Mouse (Mus musculus) liver, embryonic 12.5 days (tissue): ENCODE measurements at regions not wholly inside any gene's neighbourhood (a gene's known extent, or its start where the extent isn't known, plus 50 kb on each side); places are given as distances from the start of the nearest gene placed in this dataset.

Experiments used
- ATAC-seq: fragments of 200-750 bp; cut with Nextera tagmentation; 2 replicates; pipeline ENCODE4 v1.8.0; 2017; ENCODE audit warnings: moderate number of reproducible peaks, mild to moderate bottlenecking, moderate library complexity
- H3K27ac ChIP-seq: fragments of 300-500 bp; sonication (generic); 2 replicates; pipeline ENCODE4 v1.5.1; 2016; ENCODE audit warnings: mild to moderate bottlenecking
- H3K27me3 ChIP-seq: fragments of 300-500 bp; sonication (generic); replicated peaks from 2 replicates; pipeline ENCODE4 v1.6.1; 2016; ENCODE audit warnings: mild to moderate bottlenecking, moderate library complexity
- H3K36me3 ChIP-seq: fragments of 300-500 bp; sonication (generic); 2 replicates; pipeline ENCODE4 v1.6.1; 2016; ENCODE audit warnings: mild to moderate bottlenecking, moderate library complexity
- H3K4me1 ChIP-seq: fragments of 300-500 bp; sonication (generic); 2 replicates; pipeline ENCODE4 v1.6.1; 2016
- H3K4me2 ChIP-seq: fragments of 300-500 bp; sonication (generic); 2 replicates; pipeline ENCODE4 v1.6.1; 2016; ENCODE audit warnings: mild to moderate bottlenecking, moderate library complexity
- H3K4me3 ChIP-seq: fragments of 300-500 bp; sonication (generic); 2 replicates; pipeline ENCODE4 v1.5.1; 2016; ENCODE audit warnings: mild to moderate bottlenecking, moderate library complexity
- H3K9ac ChIP-seq: fragments of 300-500 bp; sonication (generic); 2 replicates; pipeline ENCODE4 v1.6.1; 2016; ENCODE audit warnings: mild to moderate bottlenecking, moderate library complexity
- H3K9me3 ChIP-seq: fragments of 300-500 bp; sonication (generic); replicated peaks from 2 replicates; pipeline ENCODE4 v1.6.1; 2016; ENCODE audit warnings: mild to moderate bottlenecking, moderate library complexity
- WGBS: fragments of 180-500 bp; shearing (Covaris S2); methylation state at CpG from one replicate; pipeline ENCODE4 v1.1.7; 2016; ENCODE audit not compliant: insufficient replicate concordance; 5-methylcytosine and 5-hydroxymethylcytosine counted together

DNA sequence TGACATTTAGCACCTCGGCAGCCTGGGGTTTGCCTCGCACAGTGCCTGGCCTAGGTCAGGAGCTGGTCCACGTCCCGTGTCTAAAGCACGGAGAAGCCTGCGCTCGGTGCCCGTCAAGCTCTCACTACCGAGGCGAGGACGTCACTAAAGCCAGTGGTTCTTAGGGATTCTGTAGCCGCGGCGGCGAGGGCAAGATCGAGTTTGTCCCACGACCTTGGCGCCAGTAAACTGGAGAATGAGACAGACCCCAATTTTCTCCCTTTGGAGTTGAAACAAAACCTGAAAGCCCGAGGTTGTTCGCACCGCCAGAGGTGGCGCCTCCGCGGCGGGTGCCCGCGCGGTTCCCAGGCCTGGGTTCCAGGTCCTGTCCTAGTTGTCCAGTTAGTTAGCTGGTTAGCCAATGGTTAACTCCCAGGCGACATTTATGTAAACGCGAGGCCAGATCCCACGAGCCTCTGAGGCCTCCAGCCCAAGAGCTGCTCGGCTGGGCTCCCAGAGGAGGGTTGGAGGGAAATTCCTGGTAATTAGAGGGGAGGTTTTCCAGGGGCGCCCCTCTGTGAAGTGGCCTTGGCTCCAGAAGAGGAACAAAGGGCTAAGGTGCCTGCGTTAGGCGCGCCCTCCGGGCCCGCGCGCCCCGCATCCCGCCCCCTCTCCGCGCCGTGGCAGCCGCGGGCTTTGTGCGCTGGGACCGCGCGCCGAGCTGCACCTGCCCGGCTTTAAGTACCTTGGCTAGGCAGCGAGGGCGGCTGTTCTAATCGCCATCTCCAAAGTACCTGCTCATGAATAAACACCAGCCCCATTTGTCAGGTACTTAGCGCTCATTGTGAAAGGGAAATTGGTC lies 74.0 kb downstream of the Rhcg start:
- Histone ChIP-seq H3K4me1 (no peaks in the 10 kb centered on the region), H3K36me3 (no peaks in the 10 kb centered on the region), H3K27me3 (peaks cover 100% of the 10 kb centered on the region), H3K4me3 (no peak overlapping the region), H3K9me3 (no peaks in the 10 kb centered on the region), H3K9ac (no peak overlapping the region), H3K4me2 (no peak overlapping the region), H3K27ac (no peak overlapping the region)
- WGBS = 4% methylated on average over 58 of the region's 58 CpGs
- no peak for ATAC-seq

DNA sequence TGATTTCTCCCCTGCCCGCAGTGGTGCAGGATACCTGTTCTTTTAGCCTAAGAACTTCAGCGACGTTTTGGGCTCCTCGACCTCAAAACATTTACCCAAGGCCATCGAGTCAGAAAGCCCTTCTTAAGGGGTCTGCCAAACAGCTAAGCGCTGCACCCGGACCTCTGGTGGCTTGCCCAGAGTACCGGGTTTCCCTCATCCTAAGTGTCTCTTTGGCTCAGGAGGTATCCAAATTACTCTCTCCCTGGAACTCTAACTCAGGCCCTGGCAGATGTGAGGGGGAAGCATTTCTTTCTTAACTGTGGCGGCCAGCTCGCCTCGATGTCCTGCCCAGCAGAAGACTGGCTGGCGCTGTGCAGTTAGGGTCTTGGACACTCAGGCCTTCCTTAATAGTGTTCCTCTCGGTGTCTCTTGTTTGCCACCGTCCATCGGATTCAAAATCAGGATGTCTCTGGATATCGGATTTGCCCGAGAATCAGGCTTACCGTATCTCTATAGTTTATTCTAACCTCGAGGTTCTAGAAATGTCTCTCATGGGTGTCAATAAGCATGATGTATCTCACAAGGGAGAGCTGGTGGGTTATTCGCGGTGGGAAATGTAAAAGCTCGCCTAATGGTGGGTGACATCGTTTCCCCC lies 75.0 kb downstream of the Rhcg start:
- ATAC-seq = no peak
- no peak overlapping the region for H3K9ac ChIP-seq
- H3K36me3 ChIP-seq = no peaks in the 10 kb centered on the region
- H3K27me3 ChIP-seq = peaks cover 100% of the 10 kb centered on the region
- no peaks in the 10 kb centered on the region for H3K9me3 ChIP-seq
- no peaks in the 10 kb centered on the region for H3K4me1 ChIP-seq
- H3K4me2 ChIP-seq = no peak overlapping the region
- no peak overlapping the region for H3K27ac ChIP-seq
- 4% methylated on average over 23 of the region's 23 CpGs for WGBS
- H3K4me3 ChIP-seq = no peak overlapping the region

DNA sequence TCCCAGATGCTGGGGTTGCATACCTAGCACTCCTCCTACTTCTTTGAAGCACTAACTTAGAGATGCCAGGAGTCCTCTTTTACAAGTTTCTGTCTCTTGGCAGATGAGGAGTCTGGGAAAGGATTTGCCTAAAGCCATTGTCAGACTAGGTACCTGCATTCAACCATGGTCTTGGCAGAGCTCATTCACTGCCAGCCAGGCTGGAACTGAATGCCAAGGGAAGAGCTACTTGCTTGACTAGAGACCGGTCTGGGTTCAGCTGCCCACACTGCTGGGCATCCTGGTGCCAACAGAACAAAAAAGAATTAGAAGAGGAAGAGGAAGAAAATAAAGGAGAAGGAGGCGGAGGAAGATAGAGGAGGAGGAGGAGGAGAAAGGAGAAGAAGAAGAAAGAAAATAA lies 74.1 kb upstream of the Polg start:
- WGBS = 21% methylated on average over 2 of the region's 2 CpGs
- H3K27me3 ChIP-seq = peaks cover 100% of the 10 kb centered on the region
- H3K9ac ChIP-seq = no peak overlapping the region
- H3K9me3 ChIP-seq = no peaks in the 10 kb centered on the region
- no peak for ATAC-seq
- H3K4me1 ChIP-seq = peaks cover 5% of the 10 kb centered on the region
- H3K27ac ChIP-seq = no peak overlapping the region
- H3K36me3 ChIP-seq = no peaks in the 10 kb centered on the region
- H3K4me2 ChIP-seq = no peak overlapping the region
- no peak overlapping the region for H3K4me3 ChIP-seq

DNA sequence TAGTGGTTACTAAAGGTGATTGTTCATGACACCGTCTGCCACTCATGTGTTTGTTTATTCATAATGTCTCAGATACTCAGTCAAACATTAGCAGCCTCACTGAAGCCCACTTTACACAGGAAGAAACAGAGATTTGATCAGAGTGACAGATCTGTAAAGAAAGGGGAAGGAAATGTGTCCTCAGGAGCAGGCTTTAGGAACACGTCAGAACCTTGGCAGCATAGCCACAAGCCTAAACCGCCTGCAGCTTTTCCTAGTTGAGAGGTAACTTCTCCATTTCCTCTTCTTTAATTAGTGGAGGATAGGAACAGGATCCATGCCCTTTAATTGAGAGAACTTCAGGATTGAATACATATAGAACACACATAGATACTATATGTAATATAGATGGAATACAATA lies 73.3 kb upstream of the Polg start:
- Histone ChIP-seq H3K36me3 (no peaks in the 10 kb centered on the region), H3K4me1 (peaks cover 5% of the 10 kb centered on the region), H3K27me3 (peaks cover 100% of the 10 kb centered on the region), H3K4me3 (no peak overlapping the region), H3K4me2 (no peak overlapping the region), H3K9me3 (no peaks in the 10 kb centered on the region), H3K27ac (no peak overlapping the region), H3K9ac (no peak overlapping the region)
- 0% methylated on average over 3 of the region's 3 CpGs for WGBS
- ATAC-seq = no peak

DNA sequence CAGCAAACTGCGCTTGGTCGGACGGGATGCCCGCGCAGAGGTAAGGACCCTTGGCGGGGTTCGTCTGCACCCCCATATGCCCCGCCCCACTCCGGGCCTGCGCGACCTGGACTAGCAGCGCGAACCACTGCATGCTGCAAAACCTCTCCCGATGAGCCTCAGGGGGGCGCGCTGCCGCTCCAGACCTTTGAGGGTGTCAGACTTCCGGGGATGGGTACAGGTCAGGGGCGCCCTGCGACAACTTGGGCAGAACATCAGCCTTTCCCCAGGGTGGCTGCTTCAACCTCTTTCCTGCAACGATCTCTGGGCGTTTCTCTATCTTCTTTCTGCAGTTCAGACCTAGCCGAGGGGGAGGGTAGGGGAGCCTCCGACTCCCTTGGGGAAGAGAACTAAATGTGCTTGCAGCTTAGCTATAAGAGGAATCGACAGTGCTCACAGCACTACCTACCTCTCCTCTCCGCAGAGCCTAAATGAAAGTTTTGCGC lies 70.0 kb upstream of the Polg start:
- Histone ChIP-seq H3K4me2 (peak overlapping the region; percentile 52), H3K9ac (no peak overlapping the region), H3K27me3 (peaks cover 100% of the 10 kb centered on the region), H3K9me3 (no peaks in the 10 kb centered on the region), H3K36me3 (no peaks in the 10 kb centered on the region), H3K4me3 (peak overlapping the region; percentile 30), H3K4me1 (peaks cover 5% of the 10 kb centered on the region), H3K27ac (no peak overlapping the region)
- ATAC-seq = no peak
- 4% methylated on average over 27 of the region's 27 CpGs for WGBS

DNA sequence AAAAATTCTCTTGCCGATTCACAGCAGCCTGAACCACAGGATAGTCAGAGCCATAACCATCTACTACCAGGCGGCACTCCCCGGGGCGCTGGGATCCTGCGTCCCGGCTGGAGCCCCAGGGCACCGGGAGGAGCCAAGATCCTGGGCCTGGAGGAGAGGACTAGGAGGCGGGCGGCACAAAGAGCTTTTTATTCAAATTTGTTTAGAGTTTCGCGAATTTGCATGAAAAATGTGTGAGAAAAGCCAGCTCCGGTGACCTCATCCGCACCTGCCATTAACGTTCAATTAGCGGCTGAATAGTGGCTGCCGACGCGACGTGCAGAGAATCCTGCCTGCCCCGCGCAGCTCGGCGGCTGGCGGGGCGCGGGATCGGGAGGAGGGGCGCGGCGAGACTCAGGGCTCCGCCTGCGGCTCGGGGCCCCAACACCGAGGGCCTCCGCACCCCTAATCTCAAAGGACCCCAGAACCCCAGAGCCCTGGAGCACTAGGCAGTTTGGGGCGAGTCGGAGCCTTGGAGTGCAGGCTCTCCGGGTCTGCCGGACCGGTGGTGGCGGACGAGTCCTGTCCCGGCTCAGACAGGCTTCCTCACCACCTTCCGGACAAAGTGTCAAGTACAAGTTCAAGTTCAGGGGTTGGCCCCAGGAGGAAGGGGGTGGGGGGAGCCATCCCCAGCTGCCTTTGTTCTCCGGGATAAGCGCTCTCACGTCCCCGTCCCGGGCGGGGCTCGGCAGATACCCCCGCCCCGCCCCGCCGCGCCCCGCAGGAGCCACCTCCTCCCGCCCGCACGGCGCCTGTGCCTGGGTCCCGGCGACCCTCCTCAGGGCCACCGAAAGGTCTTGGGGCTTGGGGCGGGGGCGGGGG lies 69.3 kb upstream of the Polg start:
- ATAC-seq = no peak
- Histone ChIP-seq H3K4me1 (peaks cover 5% of the 10 kb centered on the region), H3K27me3 (peaks cover 100% of the 10 kb centered on the region), H3K27ac (no peak overlapping the region), H3K4me2 (peak overlapping the region; percentile 52), H3K4me3 (peak overlapping the region; percentile 30), H3K9ac (no peak overlapping the region), H3K9me3 (no peaks in the 10 kb centered on the region), H3K36me3 (no peaks in the 10 kb centered on the region)
- 3% methylated on average over 64 of the region's 66 CpGs for WGBS

DNA sequence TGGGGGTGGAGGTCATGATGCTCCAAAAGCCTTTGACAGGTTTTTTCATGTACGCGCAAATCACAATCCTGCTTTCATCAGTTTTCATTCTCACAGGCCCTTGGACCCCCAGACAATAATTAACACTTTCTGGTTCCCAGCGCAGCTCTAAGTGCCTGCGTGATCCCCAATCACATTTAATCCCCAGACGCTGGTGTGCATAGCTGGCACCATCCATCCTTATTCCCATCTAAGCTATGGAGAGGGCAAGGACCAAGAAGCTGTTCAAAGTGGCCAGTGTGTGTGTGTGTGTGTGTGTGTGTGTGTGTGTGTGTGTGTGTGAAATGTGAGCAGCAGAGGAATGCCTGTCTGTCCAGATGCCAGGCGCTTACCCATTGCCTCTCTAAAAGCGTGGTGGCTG lies 68.7 kb upstream of the Polg start:
- H3K27ac ChIP-seq = no peak overlapping the region
- H3K9ac ChIP-seq = no peak overlapping the region
- WGBS = 11% methylated on average over 7 of the region's 7 CpGs
- H3K4me3 ChIP-seq = no peak overlapping the region
- H3K4me2 ChIP-seq = no peak overlapping the region
- ATAC-seq = no peak
- H3K4me1 ChIP-seq = peaks cover 5% of the 10 kb centered on the region
- peaks cover 100% of the 10 kb centered on the region for H3K27me3 ChIP-seq
- H3K36me3 ChIP-seq = no peaks in the 10 kb centered on the region
- H3K9me3 ChIP-seq = no peaks in the 10 kb centered on the region

DNA sequence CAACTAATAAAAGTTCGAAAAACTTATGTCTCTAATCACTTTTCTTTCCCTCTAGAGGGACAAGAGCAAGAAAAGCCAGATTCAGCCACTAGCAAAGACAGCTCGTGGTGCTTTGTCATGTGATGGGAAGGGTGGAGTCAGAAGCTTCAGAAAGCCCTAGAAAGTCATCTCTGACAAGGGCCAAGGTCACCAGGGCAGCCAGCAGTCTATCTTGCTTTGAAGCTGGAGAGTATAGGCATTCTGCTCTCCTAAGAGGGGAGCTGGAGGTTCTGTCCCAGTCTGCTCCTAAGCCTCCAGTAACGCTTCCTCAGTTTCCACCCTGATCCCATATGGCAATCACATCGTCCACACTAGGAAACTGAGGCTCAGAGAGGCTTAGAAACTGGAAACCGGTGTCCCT lies 68.2 kb upstream of the Polg start:
- H3K9me3 ChIP-seq = no peaks in the 10 kb centered on the region
- H3K4me2 ChIP-seq = no peak overlapping the region
- peaks cover 100% of the 10 kb centered on the region for H3K27me3 ChIP-seq
- peaks cover 5% of the 10 kb centered on the region for H3K4me1 ChIP-seq
- H3K4me3 ChIP-seq = no peak overlapping the region
- ATAC-seq = no peak
- H3K36me3 ChIP-seq = no peaks in the 10 kb centered on the region
- 8% methylated on average over 5 of the region's 5 CpGs for WGBS
- H3K27ac ChIP-seq = no peak overlapping the region
- H3K9ac ChIP-seq = no peak overlapping the region

DNA sequence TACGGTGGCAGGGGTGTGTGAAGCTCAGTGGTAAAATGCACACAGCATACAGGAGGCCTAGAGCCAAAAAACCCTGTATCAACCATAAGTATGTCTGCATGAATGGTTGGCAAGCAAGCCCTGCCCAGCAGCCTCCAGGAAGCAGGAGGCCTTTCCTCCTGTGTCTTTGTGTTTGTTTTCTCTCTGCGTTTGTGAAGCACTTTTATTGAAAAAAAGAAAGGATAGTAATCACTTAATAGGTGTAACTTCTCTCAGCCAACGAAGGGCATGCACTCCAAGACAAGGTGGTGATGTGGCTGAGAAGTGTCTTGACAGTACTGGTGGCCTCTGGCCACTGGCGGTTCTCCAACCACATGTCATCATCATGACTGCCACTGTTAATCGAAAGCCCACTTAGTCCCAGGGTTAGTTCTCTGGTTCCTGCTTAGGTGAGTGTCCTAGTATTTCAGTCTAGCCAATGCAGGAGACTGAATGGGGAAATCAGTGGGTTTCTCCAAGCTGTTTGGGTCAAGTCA lies 66.5 kb upstream of the Polg start:
- peaks cover 5% of the 10 kb centered on the region for H3K4me1 ChIP-seq
- no peaks in the 10 kb centered on the region for H3K36me3 ChIP-seq
- no peak overlapping the region for H3K4me2 ChIP-seq
- H3K9ac ChIP-seq = no peak overlapping the region
- no peak for ATAC-seq
- 29% methylated on average over 5 of the region's 5 CpGs for WGBS
- no peak overlapping the region for H3K27ac ChIP-seq
- no peaks in the 10 kb centered on the region for H3K9me3 ChIP-seq
- H3K4me3 ChIP-seq = no peak overlapping the region
- H3K27me3 ChIP-seq = peaks cover 100% of the 10 kb centered on the region

DNA sequence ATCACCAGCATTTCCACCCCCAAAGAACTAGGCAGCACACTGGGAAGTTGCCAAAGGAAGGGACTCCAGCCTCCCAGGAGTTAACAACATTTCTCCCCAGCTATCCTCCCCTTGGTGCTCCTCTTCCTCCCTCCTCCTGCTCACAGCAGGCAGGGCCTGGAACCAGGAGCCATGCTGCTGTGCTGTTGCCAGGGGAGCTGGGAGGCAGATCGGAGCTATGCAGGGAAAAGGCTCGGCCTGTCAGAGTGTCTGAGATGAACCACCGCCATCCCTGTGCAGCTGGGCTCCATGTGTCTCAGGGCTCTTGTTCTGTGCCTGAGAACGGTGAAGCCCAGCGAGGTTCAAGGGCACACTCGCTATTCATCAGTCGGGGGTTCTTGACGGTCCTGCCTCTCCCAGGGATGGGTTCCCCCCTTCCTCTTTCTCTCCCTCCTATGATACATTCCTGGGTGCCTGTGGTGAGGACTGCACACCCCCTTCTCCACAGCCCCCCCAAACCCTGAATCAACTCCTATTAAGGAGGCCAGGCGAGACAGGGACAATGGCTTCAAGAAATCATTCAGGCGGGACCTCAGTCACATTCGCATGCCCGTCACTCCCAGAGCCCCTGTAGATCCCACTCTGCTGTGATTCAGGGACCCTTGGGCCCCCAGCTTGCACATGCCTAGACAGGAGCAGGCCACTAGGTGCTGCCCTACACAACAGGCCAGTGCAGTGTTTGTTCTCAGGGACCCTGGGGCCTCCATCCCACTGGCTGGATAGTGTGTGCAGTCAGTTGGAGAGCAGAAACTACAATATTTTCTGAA lies 65.6 kb upstream of the Polg start:
- H3K9ac ChIP-seq = no peak overlapping the region
- H3K4me3 ChIP-seq = no peak overlapping the region
- no peaks in the 10 kb centered on the region for H3K9me3 ChIP-seq
- no peak overlapping the region for H3K27ac ChIP-seq
- H3K4me2 ChIP-seq = no peak overlapping the region
- WGBS = 14% methylated on average over 12 of the region's 12 CpGs
- no peak for ATAC-seq
- H3K4me1 ChIP-seq = peaks cover 5% of the 10 kb centered on the region
- no peaks in the 10 kb centered on the region for H3K36me3 ChIP-seq
- peaks cover 100% of the 10 kb centered on the region for H3K27me3 ChIP-seq

DNA sequence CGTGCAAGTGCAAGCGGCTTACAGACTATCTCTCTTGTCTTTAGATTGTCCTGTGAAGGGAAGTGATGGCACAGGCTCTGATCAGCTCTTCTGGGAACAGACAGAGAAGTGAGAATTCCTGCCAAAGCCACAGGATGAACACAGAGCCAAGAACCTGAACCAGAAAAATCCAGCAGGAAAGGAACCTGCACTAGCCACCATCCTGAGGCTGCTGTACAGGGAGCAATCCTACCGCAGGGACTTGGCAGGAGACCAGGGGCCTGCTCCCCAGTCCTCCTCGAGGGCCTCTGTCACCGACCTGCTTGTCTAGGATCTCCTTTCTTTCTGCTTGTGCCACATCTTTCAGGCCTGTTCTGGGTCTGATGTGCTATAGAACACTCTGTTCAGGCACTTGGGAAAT lies 65.0 kb upstream of the Polg start:
- H3K9me3 ChIP-seq = no peaks in the 10 kb centered on the region
- H3K4me1 ChIP-seq = peaks cover 5% of the 10 kb centered on the region
- H3K9ac ChIP-seq = no peak overlapping the region
- no peak overlapping the region for H3K27ac ChIP-seq
- H3K36me3 ChIP-seq = no peaks in the 10 kb centered on the region
- no peak for ATAC-seq
- 22% methylated on average over 5 of the region's 5 CpGs for WGBS
- no peak overlapping the region for H3K4me2 ChIP-seq
- peaks cover 100% of the 10 kb centered on the region for H3K27me3 ChIP-seq
- H3K4me3 ChIP-seq = no peak overlapping the region
